ENCODE assay signal across 8 mouse cellular contexts in the genomic region with DNA sequence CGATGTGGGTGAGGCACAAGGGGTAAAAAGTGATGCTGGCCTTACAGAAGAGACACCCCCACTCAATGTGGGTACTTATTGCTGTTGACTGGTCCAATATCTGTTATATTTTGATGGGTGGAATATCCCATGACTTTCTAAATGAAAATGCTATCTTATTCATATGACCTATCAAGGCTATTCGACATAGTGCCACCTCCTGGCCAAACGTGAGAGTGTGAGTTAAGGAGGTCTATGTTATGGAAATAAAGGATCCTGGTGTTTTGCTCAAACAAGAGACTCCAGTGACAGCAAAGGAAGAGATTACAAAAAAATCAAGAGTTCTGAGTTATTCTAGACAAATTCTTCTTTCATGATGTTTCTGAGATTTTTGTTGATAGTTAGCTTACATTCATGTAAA.
A peak's percentile ranks its signal among the peaks of the same experiment; 100 is the strongest.
DNase-seq lines count a peak whose midpoint lies in the region.

No protein-coding gene starts in this region.

- H3K27me3 ChIP-seq in heart, embryonic 10.5 days (ENCODE audit: insufficient read depth, poor library complexity, severe bottlenecking), result no peaks in the 10 kb centered on the region

- no peaks in the 10 kb centered on the region for H3K4me1 ChIP-seq in heart, embryonic 10.5 days

- no peak overlapping the region for H3K27ac ChIP-seq in heart, embryonic 10.5 days

- H3K9me3 ChIP-seq in heart, embryonic 10.5 days, result no peaks in the 10 kb centered on the region

- 43% methylated on average over 3 of the region's 3 CpGs for WGBS in heart, embryonic 10.5 days

- H3K36me3 ChIP-seq in heart, embryonic 10.5 days, result no peaks in the 10 kb centered on the region

- peak; percentile 3 for DNase-seq in heart, adult 8-10 months (ENCODE audit: low spot score)
- DNase-seq in heart, embryonic 10.5 days (ENCODE audit: low spot score), result no peak
- peak; percentile 48 for DNase-seq in urinary bladder, postnatal 14 days (ENCODE audit: low spot score)
- DNase-seq in urinary bladder, postnatal 10 days (ENCODE audit: low spot score), result no peak
- peak; percentile 75 to 76 for DNase-seq in cerebellum, postnatal 10 days
- peak; percentile 76 for DNase-seq in kidney, postnatal 4 days
- peak; percentile 27 for DNase-seq in right cerebral cortex, postnatal 14 days
- no peak for DNase-seq in yolk sac, embryonic 10.5 days (ENCODE audit: low spot score)

- H3K4me3 ChIP-seq in heart, embryonic 10.5 days, result no peak overlapping the region

Comparison
In these comparisons a context has a peak if more than half of its experiments do, and no peak if none do; other contexts are left out.
1. DNase-seq: peak in heart, adult 8-10 months (single experiment), urinary bladder, postnatal 14 days (single experiment), cerebellum, postnatal 10 days (2 of 2), kidney, postnatal 4 days (2 of 2) and right cerebral cortex, postnatal 14 days (single experiment); none in heart, embryonic 10.5 days (single experiment), urinary bladder, postnatal 10 days (single experiment) and yolk sac, embryonic 10.5 days (single experiment).